Mouse (Mus musculus): ENCODE data around the gene Lmx1b. TPM values are rescaled to one million over a fixed set of nuclear protein-coding genes. Genes with fewer than 3 reads are reported as not detected.
A peak's percentile ranks its signal among the peaks of the same experiment; 100 is the strongest.

Gene Lmx1b
- total RNA-seq, 2 experiments from 2014 or later: 0.12 to 0.23 TPM

- no peak for DNase-seq
Observed at GRCm38 (mm10) chr2:33643721-33644713, 3.7 kb upstream of the Lmx1b start.

- DNase-seq: peak; percentile 83
Observed at GRCm38 (mm10) chr2:33642650-33643458, 2.5 kb upstream of the Lmx1b start.

GRCm38 (mm10) chr2:33641859-33642571 lies 1.7 kb upstream of the Lmx1b start:
- DNase-seq: no peak

GRCm38 (mm10) chr2:33640978-33641858 lies 907 bp upstream of the Lmx1b start:
- peak; percentile 50 for DNase-seq

- DNase-seq: no peak
Observed at GRCm38 (mm10) chr2:33639301-33640170, 775 bp downstream of the Lmx1b start.

GRCm38 (mm10) chr2:33638141-33638733 lies 2.1 kb downstream of the Lmx1b start:
- DNase-seq: no peak

- DNase-seq: no peak
Observed at GRCm38 (mm10) chr2:33637288-33637687, 3.0 kb downstream of the Lmx1b start.

- no peak for DNase-seq
Observed at GRCm38 (mm10) chr2:33636628-33637188, 3.6 kb downstream of the Lmx1b start.

GRCm38 (mm10) chr2:33636117-33636521 lies 4.2 kb downstream of the Lmx1b start:
- no peak for DNase-seq

- no peak for DNase-seq
Observed at GRCm38 (mm10) chr2:33635323-33636116, 4.8 kb downstream of the Lmx1b start.

- DNase-seq: no peak
Observed at GRCm38 (mm10) chr2:33634481-33635090, 5.7 kb downstream of the Lmx1b start.

GRCm38 (mm10) chr2:33633955-33634354 lies 6.4 kb downstream of the Lmx1b start:
- DNase-seq: no peak

GRCm38 (mm10) chr2:33633237-33633636 lies 7.1 kb downstream of the Lmx1b start:
- no peak for DNase-seq

GRCm38 (mm10) chr2:33632551-33633059 lies 7.7 kb downstream of the Lmx1b start:
- DNase-seq: no peak

- no peak for DNase-seq
Observed at GRCm38 (mm10) chr2:33631708-33632343, 8.5 kb downstream of the Lmx1b start.

GRCm38 (mm10) chr2:33631022-33631707 lies 9.1 kb downstream of the Lmx1b start:
- DNase-seq: no peak

Data from heart, postnatal 4 days (tissue).